Mouse (Mus musculus) gastrocnemius, postnatal 36 days (tissue): ENCODE results near the gene Lmbrd2. TPM values are rescaled to one million over a fixed set of nuclear protein-coding genes. Genes with fewer than 3 reads are reported as not detected.

Experiments used
- DNase-seq, 2 experiments: peaks; one replicate each; pipeline ENCODE4 v3.0.0; 2022
- intact Hi-C: fragments of 180-260 bp; cut with DNase I; formaldehyde crosslinking; loops from one replicate; pipeline ENCODE4 v1.15.1; 2025
- long read RNA-seq, 2 experiments: library from polyadenylated mRNA; stranded (forward); transcript quantifications; one replicate each; pipeline ENCODE4 v2.0.0; 2021
- total RNA-seq, 2 experiments: library from RNA; stranded (reverse); gene quantifications; 2 replicates each; pipeline ENCODE4 v1.2.3; 2021

Lmbrd2 gene
- total RNA-seq, result 10 to 100 TPM; 13.8 TPM
- long read RNA-seq, experiment 1, full-length matches to known transcripts, result 1 of 2 reads
- long read RNA-seq, experiment 1, partial matches to known transcripts, result 0 of 2 reads
- long read RNA-seq, experiment 1, other reads (novel, unspliced or antisense), result 1 of 2 reads
- long read RNA-seq, experiment 2, partial matches to known transcripts, result 1 of 1 reads
- long read RNA-seq, experiment 2, other reads (novel, unspliced or antisense), result 0 of 1 reads

DNA sequence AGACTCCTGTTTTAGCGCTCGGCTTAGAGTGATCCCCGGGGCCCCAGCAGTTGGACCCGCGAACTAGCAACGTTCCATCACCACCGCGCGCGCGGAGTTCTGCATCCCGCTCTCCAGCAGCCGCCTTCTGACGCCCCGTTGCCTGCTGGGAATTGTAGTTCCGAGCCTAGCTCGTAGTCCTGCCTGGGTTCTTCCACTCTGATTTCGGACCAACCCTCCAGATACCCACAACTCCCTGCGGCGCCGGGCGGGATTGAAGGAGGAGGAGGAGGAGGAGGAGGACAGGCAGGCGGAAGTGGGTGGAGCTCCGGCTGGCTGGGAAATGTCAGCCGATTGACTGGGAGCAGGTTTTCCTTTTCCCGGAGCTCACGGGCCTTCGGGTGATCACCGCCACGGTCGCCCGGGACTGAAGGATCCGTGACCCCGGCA lies at the start of gene Lmbrd2:
Gene Lmbrd2 (plus strand): TSS at position 299 of the 429 bp plus-strand sequence.
- peak; percentile 90 to 95 for DNase-seq
- intact Hi-C loops, result no loop called here

DNA sequence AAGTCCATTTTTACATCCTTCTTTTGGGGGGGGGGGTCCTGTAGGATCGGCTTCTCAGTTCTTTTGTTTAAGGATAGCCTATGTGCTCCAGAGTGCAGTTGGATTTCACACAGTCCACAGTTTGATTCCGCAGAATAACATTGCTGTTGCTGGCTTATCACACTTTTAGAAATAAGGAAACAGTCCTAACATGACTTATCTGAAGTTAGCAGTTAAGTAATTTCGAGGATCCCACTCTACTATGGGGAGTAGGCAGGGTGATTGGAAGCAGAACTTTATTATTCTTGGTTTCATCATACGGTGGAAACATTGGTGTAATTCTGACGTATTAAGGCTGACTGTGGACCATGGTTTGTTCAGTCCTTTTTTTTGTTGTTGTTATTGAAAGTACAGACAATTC lies 49.7 kb upstream of the Lmbrd2 start:
- no peak for DNase-seq
- intact Hi-C loops, result no loop called here

DNA sequence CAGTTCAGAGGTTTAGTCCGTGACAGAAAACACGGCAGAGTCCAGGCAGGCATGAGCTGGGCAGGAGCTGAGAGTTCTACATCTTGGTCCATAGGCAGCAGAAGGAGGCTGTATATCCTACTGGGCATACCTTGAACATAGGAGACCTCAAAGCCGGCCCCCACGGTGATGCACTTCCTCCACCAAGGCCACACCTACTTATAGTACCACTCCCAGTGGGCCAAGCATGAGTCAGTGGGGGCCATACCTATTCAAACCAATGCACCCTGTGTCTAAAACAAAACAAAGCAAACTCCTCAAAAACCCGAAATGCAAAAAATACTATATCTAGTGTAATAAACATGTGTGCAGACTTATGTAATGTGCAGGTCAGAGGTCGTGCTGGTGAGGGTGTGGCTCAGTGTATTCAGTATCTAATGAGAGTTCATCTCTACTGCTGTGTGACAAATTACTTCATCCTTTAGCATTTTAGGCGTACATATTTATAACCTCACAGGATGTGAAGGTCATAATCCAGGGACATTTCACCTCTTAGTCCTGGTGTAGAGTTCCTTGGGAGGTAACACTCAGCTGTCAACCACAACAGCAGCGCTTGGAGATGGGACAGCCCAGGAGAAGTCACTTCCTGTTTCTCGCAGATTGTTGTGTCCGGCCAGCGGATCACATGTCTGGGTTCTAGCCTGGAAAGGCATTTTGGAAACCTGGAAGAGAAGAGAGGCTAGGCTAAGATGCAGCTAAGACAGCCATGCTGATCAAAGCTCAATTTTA lies 46.6 kb upstream of the Lmbrd2 start:
- no peak for DNase-seq
- intact Hi-C loops, result no loop called here

DNA sequence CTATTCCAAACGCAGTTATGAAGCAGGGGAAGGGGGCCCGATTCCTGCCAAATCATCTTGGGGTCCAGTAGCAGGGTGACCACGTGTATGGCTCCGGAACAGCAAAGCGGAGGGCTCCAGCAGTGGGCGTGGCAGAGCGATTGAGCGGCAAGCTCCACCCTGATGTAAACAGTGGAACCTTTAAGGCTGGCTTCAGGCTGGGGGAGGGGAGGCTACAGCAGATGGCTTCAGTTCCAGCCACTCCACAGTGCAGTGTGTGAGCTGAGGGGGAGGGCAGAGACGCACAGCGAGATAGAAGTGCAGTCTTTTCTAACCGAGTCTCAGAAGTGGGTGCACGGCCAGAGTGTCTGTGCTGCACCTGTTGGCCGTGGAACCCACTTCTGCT lies 46.0 kb upstream of the Lmbrd2 start:
- intact Hi-C loops, result no loop called here
- DNase-seq, result no peak

DNA sequence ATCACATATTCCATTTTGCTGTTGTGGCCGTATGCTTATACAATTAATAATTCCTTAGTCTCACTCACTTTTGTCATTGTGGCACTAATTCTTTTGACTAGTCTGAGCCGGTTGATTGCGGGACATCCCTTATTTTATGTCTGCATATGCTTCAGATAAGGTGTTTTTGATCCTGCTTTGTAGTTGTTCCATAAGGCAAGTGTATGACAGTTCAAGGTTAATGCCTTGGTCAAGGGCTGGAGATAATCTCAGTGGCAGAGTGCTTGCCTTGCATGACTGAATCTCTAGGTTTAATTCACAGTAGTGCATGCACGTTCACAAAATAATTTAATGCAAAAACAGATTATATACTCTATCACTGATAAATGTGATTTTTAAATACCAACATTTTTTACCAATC lies 43.5 kb upstream of the Lmbrd2 start:
- intact Hi-C loops, result no loop called here
- no peak for DNase-seq

DNA sequence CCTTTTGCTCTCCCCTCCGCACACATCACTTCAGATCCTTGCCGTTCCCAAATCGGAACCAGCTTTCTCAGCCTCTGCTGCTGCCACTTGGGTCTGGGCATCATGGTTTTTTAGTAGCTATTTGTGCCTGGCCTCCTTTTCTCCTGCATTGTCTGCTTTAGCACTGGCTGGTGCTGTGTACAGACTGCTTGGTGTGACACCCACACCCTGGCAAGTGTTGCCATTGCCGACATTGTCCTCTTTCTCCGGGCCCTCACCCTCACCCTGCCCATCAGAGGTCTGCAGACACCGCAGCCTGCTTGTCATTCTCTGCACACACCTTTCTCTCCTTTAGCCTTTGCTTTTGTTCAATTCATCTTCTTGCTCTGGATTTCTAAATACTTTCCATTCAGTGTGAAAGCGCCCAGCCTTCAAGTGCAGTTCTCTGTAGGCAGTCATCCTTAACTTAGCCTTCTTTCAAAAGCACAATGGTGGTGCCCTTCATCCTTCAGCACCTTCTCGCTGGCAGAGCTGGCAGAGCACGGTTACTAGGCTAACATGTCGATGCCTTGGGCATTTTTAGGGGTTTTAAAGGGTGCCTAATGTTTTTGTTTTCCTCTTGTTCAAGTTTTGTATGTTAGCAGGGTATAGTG lies 39.8 kb upstream of the Lmbrd2 start:
- intact Hi-C loops, result no loop called here
- no peak for DNase-seq

DNA sequence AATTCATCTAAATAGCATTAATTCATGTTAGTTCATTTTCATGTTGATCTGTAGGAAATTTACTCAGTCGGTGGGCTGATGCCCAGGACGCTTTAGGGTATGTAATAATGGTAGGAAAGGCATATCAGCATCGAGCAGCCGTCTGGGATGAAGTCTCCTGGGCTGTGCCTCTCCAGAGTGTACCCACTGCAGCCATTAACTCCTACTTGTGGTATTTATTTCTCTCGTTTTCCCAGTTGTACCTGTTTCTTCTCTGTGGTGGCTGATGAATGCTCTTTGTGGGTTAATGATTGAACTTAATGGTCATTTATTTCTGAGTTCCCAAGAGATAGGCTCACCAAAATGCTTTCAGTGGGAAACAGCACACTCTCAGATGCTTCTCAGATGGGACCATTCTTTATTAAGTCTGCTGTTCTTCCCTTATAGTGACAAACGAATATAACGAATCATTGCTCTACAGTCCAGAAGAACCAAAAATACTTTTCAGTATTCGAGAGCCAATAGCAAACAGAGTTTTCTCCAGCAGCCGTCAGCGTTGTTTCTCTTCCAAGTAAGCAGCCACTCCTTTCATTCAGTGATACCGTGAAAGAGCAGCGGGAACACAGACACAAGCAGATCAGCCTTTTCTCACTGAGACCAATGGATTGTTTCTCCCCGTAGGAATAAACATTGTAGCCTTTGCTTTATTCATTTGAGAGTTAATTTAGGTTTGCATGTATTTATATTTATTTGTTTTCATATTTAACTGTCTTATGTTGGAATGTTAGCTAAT lies 33.9 kb upstream of the Lmbrd2 start:
- intact Hi-C loops, result no loop called here
- DNase-seq, result no peak

DNA sequence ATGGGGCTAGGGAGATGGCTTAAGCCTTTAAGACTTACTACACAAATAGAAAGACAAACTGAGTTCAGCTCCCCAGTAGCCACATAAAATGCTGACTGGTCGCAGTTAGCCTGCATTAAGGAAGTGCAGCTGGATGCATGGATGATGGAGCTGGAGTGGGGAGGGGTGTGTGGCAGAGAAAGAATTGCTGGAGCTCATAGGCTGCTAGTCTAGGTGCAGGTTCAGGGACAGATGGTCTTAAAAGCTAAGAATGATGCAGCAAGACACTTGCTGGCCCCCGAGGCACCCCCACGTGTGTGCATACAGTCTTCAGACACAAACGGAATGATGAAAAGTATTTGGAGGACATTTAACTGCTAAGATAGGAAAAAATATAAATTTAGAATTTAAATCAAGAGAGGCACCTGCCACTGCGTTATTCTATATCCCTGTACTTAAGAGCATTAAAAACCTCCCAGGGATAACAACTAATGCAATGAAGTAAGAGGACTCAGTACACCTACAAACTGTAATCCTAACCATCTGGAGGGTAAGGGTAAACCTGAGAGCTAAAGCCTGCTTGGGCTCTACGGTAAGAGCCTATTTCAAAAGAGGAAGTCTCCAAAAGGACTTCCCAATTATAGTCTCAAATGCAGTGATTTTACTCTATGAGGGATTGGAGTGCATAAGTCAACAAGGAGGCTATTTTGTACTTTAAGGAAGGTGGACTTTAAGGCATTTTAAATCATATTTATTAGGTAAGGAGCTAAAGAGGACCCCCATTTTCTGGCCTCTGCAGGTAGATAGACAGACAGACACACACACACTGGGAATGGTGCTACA lies 29.6 kb upstream of the Lmbrd2 start:
- DNase-seq, result no peak
- intact Hi-C loops, result no loop called here

DNA sequence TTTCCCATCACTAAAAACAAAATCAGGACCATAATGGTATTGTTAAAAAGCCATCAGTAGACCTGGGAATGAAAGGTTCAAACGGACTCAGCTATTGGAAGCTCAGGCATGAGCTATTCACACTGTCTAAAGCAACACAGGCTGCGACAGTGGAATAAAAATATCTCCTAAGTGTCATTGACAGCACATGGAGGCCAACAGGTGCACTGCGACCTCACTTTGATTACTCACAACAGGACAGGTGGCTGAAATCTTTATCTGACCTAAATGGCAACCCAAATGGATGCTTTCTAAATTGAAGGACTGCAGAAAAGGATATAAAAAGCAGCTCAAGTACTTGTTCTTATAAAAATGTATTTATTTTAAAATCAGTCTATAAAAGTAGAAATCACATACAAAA lies 28.7 kb upstream of the Lmbrd2 start:
- no peak for DNase-seq
- intact Hi-C loops, result no loop called here

DNA sequence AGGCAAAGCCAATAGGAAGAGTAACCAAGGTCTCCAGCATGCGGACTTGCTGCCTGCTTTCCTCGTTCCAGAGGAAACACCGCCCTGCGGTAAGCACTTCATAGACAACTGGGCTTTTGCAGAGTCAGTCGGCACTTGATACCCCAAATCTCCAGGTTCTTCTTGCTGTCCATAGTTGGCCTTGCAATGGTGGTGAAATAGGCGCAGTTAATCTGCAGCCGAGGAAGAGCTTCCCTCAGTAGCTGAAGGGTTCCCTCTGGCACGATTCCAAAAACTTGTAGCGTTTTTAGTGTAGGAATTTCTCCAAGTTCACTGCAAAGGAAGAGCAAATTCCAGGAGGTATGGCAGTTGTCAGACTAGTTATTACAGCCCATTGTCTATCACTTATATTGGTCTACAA lies 26.8 kb upstream of the Lmbrd2 start:
- DNase-seq, result no peak
- intact Hi-C loops, result no loop called here

DNA sequence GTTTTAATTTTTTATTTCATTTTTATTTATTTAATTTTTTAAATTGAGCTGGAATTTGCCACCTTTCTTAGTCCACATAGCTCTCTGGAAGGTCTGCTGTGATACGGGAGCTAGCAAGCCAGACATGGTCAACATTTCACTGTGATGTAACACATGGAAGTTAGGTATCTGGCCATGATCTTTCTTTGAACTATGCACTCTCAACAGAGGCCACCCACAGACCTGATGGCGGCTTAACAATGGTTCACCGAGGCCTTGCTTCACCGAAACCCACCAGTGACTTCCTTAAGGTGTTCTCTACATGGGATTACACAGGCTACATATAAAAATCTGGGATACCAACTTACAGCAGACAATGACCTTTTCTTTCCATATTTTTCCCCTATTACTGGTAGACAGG lies 26.2 kb upstream of the Lmbrd2 start:
- no peak for DNase-seq
- intact Hi-C loops, result no loop called here

DNA sequence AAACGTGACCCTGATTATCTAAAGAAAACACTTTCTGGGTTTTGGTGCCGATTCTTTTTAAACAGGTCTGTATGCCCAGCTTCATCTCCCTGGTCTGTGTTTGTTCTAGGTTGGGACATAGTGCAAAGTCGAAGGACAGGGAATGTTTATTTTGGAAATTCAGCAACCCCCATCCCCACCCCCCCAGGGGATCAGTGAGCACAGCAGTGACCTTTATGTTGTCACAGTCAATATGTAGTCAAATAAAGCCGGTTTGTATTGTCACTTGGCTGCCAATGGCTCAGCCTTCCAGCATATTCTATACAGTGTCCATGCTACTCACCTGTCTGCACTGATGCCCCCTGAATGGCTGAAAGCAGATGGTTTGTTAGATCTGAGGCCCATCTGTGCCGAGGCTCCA lies 25.8 kb upstream of the Lmbrd2 start:
- DNase-seq, result no peak

DNA sequence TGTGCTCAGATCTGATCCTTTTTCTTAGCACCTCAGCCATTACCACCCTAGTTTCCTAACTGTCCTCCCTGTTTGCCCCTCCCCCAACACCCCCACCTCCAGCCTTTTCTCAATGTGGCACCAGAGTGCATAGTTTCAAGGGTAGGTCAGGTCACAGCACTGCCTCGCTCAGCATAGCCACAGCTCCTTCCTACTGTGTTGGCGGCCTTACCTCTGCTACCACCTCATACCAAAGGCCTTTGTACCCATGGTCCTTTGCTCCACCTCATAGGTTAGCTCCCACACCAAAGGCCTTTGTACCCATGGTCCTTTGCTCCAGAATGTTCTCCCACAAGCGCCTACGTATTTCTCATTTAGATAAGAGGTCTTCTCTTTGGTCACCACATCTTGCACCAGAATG lies 21.5 kb upstream of the Lmbrd2 start:
- intact Hi-C loops, result no loop called here
- DNase-seq, result no peak

More for the DNA sequence above, 25.8 kb upstream of the Lmbrd2 start:
- intact Hi-C loops, result no loop called here

DNA sequence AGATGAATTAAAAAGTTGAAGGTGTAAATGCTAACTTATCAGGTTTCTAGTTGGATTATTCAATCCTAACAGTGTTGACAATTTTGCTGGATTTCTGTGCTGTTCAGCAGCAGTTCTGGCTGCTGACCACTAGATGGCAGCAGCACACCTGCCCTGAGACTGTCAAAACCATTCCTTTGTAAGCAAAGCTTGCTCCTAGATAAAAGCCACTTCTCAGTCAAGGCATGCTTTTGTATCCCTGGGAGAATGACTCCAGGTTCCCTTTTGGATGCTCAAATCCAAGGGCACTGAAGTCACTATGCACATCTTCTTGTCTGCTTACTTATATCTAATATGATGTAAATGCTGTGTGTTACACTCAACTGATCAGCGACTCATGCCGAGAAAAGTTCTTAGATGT lies 20.3 kb upstream of the Lmbrd2 start:
- no peak for DNase-seq
- intact Hi-C loops, result loop anchor here (10.0 kb wide), 1 partner anchor 475 kb away; no protein-coding TSS in a partner anchor

DNA sequence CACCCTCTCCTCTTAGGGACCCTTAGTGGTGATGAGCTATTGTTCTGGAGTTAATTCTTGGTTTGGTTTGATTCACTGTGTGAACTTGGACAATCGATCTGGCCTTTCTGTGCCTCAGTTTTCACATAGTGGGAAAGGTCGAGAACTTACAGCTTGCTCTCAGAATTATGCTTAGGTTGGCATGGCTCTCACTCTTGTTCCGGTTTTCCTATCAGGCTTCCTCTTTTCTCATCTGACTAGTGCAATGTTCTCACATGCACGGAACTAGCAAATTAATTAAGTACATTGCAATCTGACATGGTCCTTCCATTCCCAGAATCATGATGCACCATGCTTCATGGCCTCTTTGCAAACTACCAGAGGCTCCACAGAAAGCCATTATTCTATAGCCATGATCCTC lies 17.4 kb upstream of the Lmbrd2 start:
- no peak for DNase-seq
- intact Hi-C loops, result loop anchor here (10.0 kb wide), 1 partner anchor 472 kb away; no protein-coding TSS in a partner anchor

DNA sequence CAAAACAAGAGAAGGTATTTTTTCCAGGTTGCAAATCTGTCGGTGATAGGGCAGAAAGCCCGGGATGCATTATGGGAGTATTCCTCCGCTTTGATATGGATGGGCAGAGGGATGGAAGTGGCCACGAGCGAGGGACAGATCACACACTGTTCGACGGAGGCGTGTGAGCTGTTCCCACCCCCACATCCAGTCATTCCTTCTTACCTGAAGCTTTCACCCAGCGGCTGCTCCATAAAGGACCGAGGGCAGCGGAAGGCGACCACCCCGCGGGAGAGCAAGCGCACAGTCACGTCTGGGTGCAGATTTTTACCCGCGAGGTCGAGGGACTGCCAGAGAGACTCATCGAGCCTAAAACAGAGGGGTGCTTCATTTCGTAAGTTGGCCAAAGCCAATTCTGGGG lies 15.5 kb upstream of the Lmbrd2 start:
- intact Hi-C loops, result loop anchor here (10.0 kb wide), 1 partner anchor 470 kb away; no protein-coding TSS in a partner anchor
- no peak for DNase-seq

DNA sequence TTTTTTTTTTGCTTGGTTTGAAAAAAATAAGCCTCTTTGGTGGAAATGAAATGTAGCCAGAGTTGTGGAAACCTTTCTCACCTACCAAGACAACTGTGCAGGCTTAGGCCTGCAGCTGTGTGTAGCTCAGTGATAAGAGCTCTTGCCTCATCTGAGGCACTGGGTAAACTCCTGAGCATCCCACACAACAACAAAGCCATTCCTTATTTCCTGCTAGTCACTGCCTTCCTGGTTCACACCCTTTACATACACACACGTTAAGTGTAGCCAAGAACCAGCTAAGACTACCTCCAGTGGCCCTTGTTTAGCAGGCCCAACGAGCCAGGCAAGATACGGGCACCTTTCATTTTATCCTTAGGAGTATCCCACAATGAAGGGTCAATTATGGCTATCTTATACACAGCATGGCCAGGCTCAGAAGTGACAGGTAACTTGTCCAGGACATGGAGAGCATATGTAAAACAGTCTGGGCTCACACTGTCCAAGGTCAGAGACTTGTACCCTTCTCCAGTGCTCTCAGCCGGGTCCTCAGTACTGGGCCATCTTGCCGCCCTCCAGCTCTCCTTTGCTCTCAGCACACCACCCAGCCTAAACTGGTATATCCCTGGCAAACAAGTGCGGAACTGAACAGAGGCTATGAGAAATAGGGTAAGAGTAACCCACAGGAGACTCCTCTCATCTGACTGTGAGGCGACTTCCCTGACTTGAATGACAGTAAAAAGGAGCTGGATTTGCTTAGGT lies 13.1 kb upstream of the Lmbrd2 start:
- intact Hi-C loops, result loop anchor here (10.0 kb wide), 1 partner anchor 468 kb away; no protein-coding TSS in a partner anchor
- DNase-seq, result no peak

DNA sequence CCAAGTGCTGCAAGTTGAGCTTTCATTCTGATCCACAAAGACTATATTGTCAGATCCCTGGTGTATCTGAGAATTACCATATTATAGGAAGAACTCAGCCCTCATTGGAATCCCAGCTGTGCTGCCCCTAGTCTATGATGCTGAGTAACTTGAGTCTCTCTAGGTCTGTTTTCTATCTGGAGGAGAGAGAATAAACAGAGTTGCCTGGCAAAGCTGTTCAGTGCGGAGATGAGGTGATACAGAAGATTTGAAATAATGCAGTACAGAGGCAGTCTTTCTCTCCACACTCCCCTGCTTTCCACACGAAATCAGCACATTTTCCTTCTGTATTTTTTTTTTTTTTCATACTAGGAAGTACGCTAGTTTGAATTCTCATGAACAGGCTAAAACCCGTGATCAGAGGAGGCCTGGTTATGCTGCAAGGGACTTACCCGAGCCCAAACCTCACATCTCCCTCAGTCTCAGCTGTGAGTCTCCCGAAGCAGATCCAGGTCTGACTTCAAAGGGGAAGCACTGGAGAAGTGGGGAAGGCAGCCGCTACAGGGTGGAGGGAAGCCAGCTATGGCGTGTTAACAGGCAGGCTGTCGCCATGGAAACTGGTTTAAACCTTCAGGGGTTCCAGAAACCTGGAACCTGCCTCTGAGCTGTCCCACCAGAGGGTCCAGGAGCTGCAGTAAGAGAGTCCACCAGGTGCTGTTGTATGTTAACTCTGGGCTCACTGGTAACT lies 9.4 kb upstream of the Lmbrd2 start:
- intact Hi-C loops, result no loop called here
- DNase-seq, result no peak

DNA sequence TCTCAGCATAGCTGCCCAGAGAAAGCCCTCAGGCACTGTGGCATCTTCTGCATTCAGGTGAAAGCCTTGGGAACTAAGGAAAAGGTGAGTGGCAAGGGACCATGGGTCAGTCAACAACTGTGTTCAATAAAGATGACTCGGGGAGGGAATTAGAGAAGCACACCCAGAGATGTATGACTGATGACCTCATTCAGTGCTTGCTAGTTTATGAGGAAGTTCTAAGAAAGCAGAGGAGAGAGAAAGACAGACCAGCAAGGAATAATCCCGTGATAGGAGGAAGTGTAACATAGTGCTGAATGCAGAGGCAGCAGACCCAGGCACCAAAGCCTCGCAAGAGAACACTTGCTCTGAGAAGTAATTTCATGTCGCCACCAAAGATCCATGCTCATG lies 8.9 kb upstream of the Lmbrd2 start:
- DNase-seq, result no peak
- intact Hi-C loops, result no loop called here
